Mouse (Mus musculus) bone marrow macrophage, adult 2 months (primary cell): ENCODE measurements around the gene Traf5. TPM values are rescaled to one million over a fixed set of nuclear protein-coding genes. Genes with fewer than 3 reads are reported as not detected.

Experiments used
- H3K27ac ChIP-seq: 2 replicates; pipeline ENCODE4 v1.5.1; 2012; ENCODE audit warnings: low read depth, low read length; ENCODE audit not compliant: insufficient read depth
- H3K4me1 ChIP-seq: 2 replicates; pipeline ENCODE4 v1.6.1; 2012; ENCODE audit warnings: low read length; ENCODE audit not compliant: control insufficient read depth, insufficient read depth
- H3K4me3 ChIP-seq: 2 replicates; pipeline ENCODE4 v1.5.1; 2012; ENCODE audit warnings: mild to moderate bottlenecking, low read length, moderate library complexity; ENCODE audit not compliant: insufficient read depth
- CTCF ChIP-seq: IDR thresholded peaks from 2 replicates; pipeline ENCODE4 v1.5.1; 2012; ENCODE audit warnings: low read depth, mild to moderate bottlenecking, low read length, moderate library complexity
- POLR2A ChIP-seq: IDR thresholded peaks from 2 replicates; pipeline ENCODE4 v1.6.1; 2012; ENCODE audit warnings: mild to moderate bottlenecking, low read depth, low read length, borderline replicate concordance
- polyA plus RNA-seq: library from polyadenylated mRNA; stranded (reverse); fragments of >200 nt; gene quantifications from 2 replicates; pipeline ENCODE4 v1.2.4, GENCODE M21; 2012; ENCODE audit not compliant: missing spikeins, insufficient read depth, insufficient read length

Gene Traf5
- polyA plus RNA-seq, 1 experiment, result 27.2 TPM

GRCm38 (mm10) chr1:191956871-191957270, 135.5 kb downstream of the Traf5 start:
- Histone ChIP-seq H3K4me3 (no peak overlapping the region), H3K4me1 (peaks cover 31% of the 10 kb centered on the region), H3K27ac (no peak overlapping the region)
- no peak for TF ChIP-seq CTCF
- TF ChIP-seq POLR2A, result no peak

- Histone ChIP-seq H3K4me3 (no peak overlapping the region), H3K27ac (peak overlapping the region; percentile 87; the same call in 1 of the 2 replicates), H3K4me1 (peaks cover 26% of the 10 kb centered on the region)
- TF ChIP-seq CTCF, result no peak
- no peak for TF ChIP-seq POLR2A
Observed at GRCm38 (mm10) chr1:191956261-191956660, 136.1 kb downstream of the Traf5 start.

- TF ChIP-seq POLR2A, result no peak
- no peak for TF ChIP-seq CTCF
- peaks cover 32% of the 10 kb centered on the region for H3K4me1 ChIP-seq
- H3K4me3 ChIP-seq, result no peak overlapping the region
- H3K27ac ChIP-seq, result peak overlapping the region; percentile 87
Observed at GRCm38 (mm10) chr1:191955101-191955500, 137.3 kb downstream of the Traf5 start.

GRCm38 (mm10) chr1:191952733-191953335, 139.5 kb downstream of the Traf5 start:
- TF ChIP-seq POLR2A, result no peak
- TF ChIP-seq CTCF, result no peak
- Histone ChIP-seq H3K4me1 (peaks cover 33% of the 10 kb centered on the region), H3K4me3 (no peak overlapping the region), H3K27ac (no peak overlapping the region)

GRCm38 (mm10) chr1:191950611-191951010, 141.7 kb downstream of the Traf5 start:
- Histone ChIP-seq H3K27ac (no peak overlapping the region), H3K4me1 (peaks cover 20% of the 10 kb centered on the region), H3K4me3 (no peak overlapping the region)
- TF ChIP-seq POLR2A (no peak), CTCF (no peak)

- no peak overlapping the region for H3K27ac ChIP-seq
- TF ChIP-seq CTCF (no peak), POLR2A (no peak)
- no peak overlapping the region for H3K4me3 ChIP-seq
- peaks cover 10% of the 10 kb centered on the region for H3K4me1 ChIP-seq
Observed at GRCm38 (mm10) chr1:191948600-191948999, 143.8 kb downstream of the Traf5 start.

GRCm38 (mm10) chr1:191947796-191948195, 144.6 kb downstream of the Traf5 start:
- H3K4me3 ChIP-seq, result no peak overlapping the region
- TF ChIP-seq POLR2A, result no peak
- no peak for TF ChIP-seq CTCF
- no peak overlapping the region for H3K27ac ChIP-seq
- H3K4me1 ChIP-seq, result peaks cover 10% of the 10 kb centered on the region

Other genes with a start within 250 kb of the Traf5 start
- 10.1 and 12.3 TPM in 2 replicates for gene Slc30a1, start 185.8 kb downstream of the Traf5 start, polyA plus RNA-seq
- gene Rd3, start 115.2 kb downstream of the Traf5 start, polyA plus RNA-seq, result 0.43 TPM in 1 of 2 replicates, not detected in the other
- 25.0 and 27.4 TPM in 2 replicates for gene Rcor3, start 45.5 kb upstream of the Traf5 start, polyA plus RNA-seq
- not detected in 2 replicates for gene Kcnh1, start 98.2 kb upstream of the Traf5 start, polyA plus RNA-seq